Mouse (Mus musculus) small intestine, adult 2 months (tissue): ENCODE measurements around the gene Sytl1.

Source experiments
- CTCF ChIP-seq: fragments of 200-500 bp; IDR thresholded peaks from 2 replicates; pipeline ENCODE4 v1.5.1; 2012; ENCODE audit warnings: low read depth, mild to moderate bottlenecking, control low read depth, inconsistent platforms, low read length, moderate library complexity, mixed read lengths; ENCODE audit not compliant: insufficient replicate concordance, insufficient read length; ENCODE audit errors: extremely low read depth
- POLR2A ChIP-seq: fragments of 200-500 bp; IDR thresholded peaks from 2 replicates; pipeline ENCODE4 v1.6.1; 2012; ENCODE audit warnings: low read depth, mild to moderate bottlenecking, control low read depth, inconsistent platforms, low read length, moderate library complexity

- TF ChIP-seq CTCF (no peak), POLR2A (no peak)
Observed at GRCm38 (mm10) chr4:133210788-133211390, 52.0 kb downstream of the Sytl1 start.
